Mouse (Mus musculus) small intestine, adult 2 months (tissue): ENCODE measurements around the gene Tuba1c. TPM values are rescaled to one million over a fixed set of nuclear protein-coding genes. Genes with fewer than 3 reads are reported as not detected.

Experiments used
- H3K27ac ChIP-seq: fragments of 200-500 bp; 2 replicates; pipeline ENCODE4 v1.5.1; 2012; ENCODE audit warnings: low read depth, low read length, control low read depth, inconsistent platforms; ENCODE audit not compliant: insufficient read depth
- H3K27me3 ChIP-seq: fragments of 200-500 bp; 2 replicates; pipeline ENCODE4 v1.6.1; 2012; ENCODE audit warnings: mild to moderate bottlenecking, moderate library complexity, low read length, inconsistent platforms; ENCODE audit not compliant: control insufficient read depth, insufficient read depth
- H3K36me3 ChIP-seq: fragments of 200-500 bp; 2 replicates; pipeline ENCODE4 v1.6.1; 2012; ENCODE audit warnings: mild to moderate bottlenecking, low read length, control low read depth, inconsistent platforms; ENCODE audit not compliant: control insufficient read depth, insufficient read depth
- H3K4me1 ChIP-seq: fragments of 200-500 bp; 2 replicates; pipeline ENCODE4 v1.6.1; 2012; ENCODE audit warnings: low read length, inconsistent platforms, mixed read lengths; ENCODE audit not compliant: control insufficient read depth, insufficient read depth, insufficient read length
- H3K4me3 ChIP-seq: fragments of 200-500 bp; 2 replicates; pipeline ENCODE4 v1.5.1; 2012; ENCODE audit warnings: low read depth, mild to moderate bottlenecking, control low read depth, inconsistent platforms, low read length, moderate library complexity
- CTCF ChIP-seq: fragments of 200-500 bp; IDR thresholded peaks from 2 replicates; pipeline ENCODE4 v1.5.1; 2012; ENCODE audit warnings: low read depth, mild to moderate bottlenecking, control low read depth, inconsistent platforms, low read length, moderate library complexity, mixed read lengths; ENCODE audit not compliant: insufficient replicate concordance, insufficient read length; ENCODE audit errors: extremely low read depth
- POLR2A ChIP-seq: fragments of 200-500 bp; IDR thresholded peaks from 2 replicates; pipeline ENCODE4 v1.6.1; 2012; ENCODE audit warnings: low read depth, mild to moderate bottlenecking, control low read depth, inconsistent platforms, low read length, moderate library complexity
- WGBS: fragments of 180-500 bp; shearing (Covaris S2); methylation state at CpG from one replicate; pipeline ENCODE4 v1.1.7; 2018; 5-methylcytosine and 5-hydroxymethylcytosine counted together
- polyA plus RNA-seq: library from polyadenylated mRNA; depleted of rRNA; stranded (reverse); fragments of >200 nt; gene quantifications from 2 replicates; pipeline ENCODE4 v1.2.3, GENCODE M21; 2012; rRNA removed

The Tuba1c gene
- polyA plus RNA-seq: 252 and 382 TPM in 2 replicates

GRCm38 (mm10) chr15:99029619-99030584 lies at the start of gene Tuba1c:
Gene Tuba1c, plus strand, starts transcription at chr15:99029891.
- Histone ChIP-seq H3K4me1 (0 out of 2 replicates have a peak, but pooled peaks cover 2% of the 10 kb centered on the region), H3K27ac (peak within 1 kb of the TSS; percentile 98), H3K36me3 (peaks cover 11% of the 10 kb centered on the region), H3K27me3 (no peaks in the 10 kb centered on the region), H3K4me3 (peak within 1 kb of the TSS; percentile 85)
- TF ChIP-seq CTCF: no peak
- TF ChIP-seq POLR2A: peak; percentile 97
- 1% methylated on average over 52 of the region's 52 CpGs for WGBS

GRCm38 (mm10) chr15:98980012-98980614 lies 49.6 kb upstream of the Tuba1c start:
- H3K27me3 ChIP-seq: no peaks in the 10 kb centered on the region; the same call in 1 of the 2 replicates
- TF ChIP-seq POLR2A (no peak), CTCF (no peak)
- WGBS: 68% methylated on average over 7 of the region's 7 CpGs
- no peak overlapping the region for H3K4me3 ChIP-seq
- H3K36me3 ChIP-seq: no peaks in the 10 kb centered on the region
- H3K4me1 ChIP-seq: no peaks in the 10 kb centered on the region
- H3K27ac ChIP-seq: no peak overlapping the region

GRCm38 (mm10) chr15:98982100-98982499 lies 47.6 kb upstream of the Tuba1c start:
- Histone ChIP-seq H3K27me3 (no peaks in the 10 kb centered on the region; the same call in 1 of the 2 replicates), H3K4me3 (no peak overlapping the region), H3K36me3 (no peaks in the 10 kb centered on the region), H3K27ac (no peak overlapping the region), H3K4me1 (no peaks in the 10 kb centered on the region)
- no peak for TF ChIP-seq CTCF
- no peak for TF ChIP-seq POLR2A
- WGBS: 68% methylated on average over 6 of the region's 6 CpGs

- H3K27me3 ChIP-seq: no peaks in the 10 kb centered on the region
- 67% methylated on average over 16 of the region's 16 CpGs for WGBS
These were observed 46.1 kb upstream of the Tuba1c start for GRCm38 (mm10) chr15:98983431-98984081.

GRCm38 (mm10) chr15:98984681-98985080 lies 45.0 kb upstream of the Tuba1c start:
- no peak overlapping the region for H3K4me3 ChIP-seq
- no peaks in the 10 kb centered on the region for H3K27me3 ChIP-seq
- WGBS: 53% methylated on average over 6 of the region's 6 CpGs
- H3K36me3 ChIP-seq: no peaks in the 10 kb centered on the region
- no peaks in the 10 kb centered on the region for H3K4me1 ChIP-seq
- TF ChIP-seq POLR2A (no peak), CTCF (no peak)
- H3K27ac ChIP-seq: 0 out of 2 replicates have a peak overlapping the region, but pooled peaks have one; percentile 39

More at GRCm38 (mm10) chr15:98983431-98984081, 46.1 kb upstream of the Tuba1c start:
- no peaks in the 10 kb centered on the region for H3K36me3 ChIP-seq
- no peak for TF ChIP-seq CTCF
- TF ChIP-seq POLR2A: no peak
- H3K4me3 ChIP-seq: no peak overlapping the region
- no peak overlapping the region for H3K27ac ChIP-seq
- no peaks in the 10 kb centered on the region for H3K4me1 ChIP-seq

- TF ChIP-seq CTCF (no peak), POLR2A (peak; percentile 91)
- under 1% methylated on average over 29 of the region's 29 CpGs for WGBS
- peak overlapping the region; percentile 75 for H3K4me3 ChIP-seq
- H3K27me3 ChIP-seq: no peaks in the 10 kb centered on the region
- H3K4me1 ChIP-seq: no peaks in the 10 kb centered on the region
- H3K27ac ChIP-seq: peak overlapping the region; percentile 94
- H3K36me3 ChIP-seq: no peaks in the 10 kb centered on the region
These were observed 44.3 kb upstream of the Tuba1c start for GRCm38 (mm10) chr15:98985240-98985981.
